Mouse (Mus musculus) ES-E14 (cell line): ENCODE measurements around the gene Megf11. TPM values are rescaled to one million over a fixed set of nuclear protein-coding genes. Genes with fewer than 3 reads are reported as not detected.
"Not testable (repeated sequence)": the region's sequence is repeated elsewhere in the genome, so short reads cannot be mapped to it uniquely, and the experiment has no call there.

ENCODE experiments used
- DNase-seq: peaks from one replicate; pipeline ENCODE4 v3.0.0-alpha.2; 2013; ENCODE audit warnings: low read depth, low spot score
- H3K27ac ChIP-seq: 2 replicates; pipeline ENCODE4 v1.5.1; 2012; ENCODE audit warnings: low read depth, mild to moderate bottlenecking, low read length, moderate library complexity, mixed read lengths; ENCODE audit not compliant: poor library complexity, insufficient read depth, severe bottlenecking
- H3K36me3 ChIP-seq: 2 replicates; pipeline ENCODE4 v1.6.1; 2012; ENCODE audit warnings: mild to moderate bottlenecking, low read length, moderate library complexity, mixed read lengths; ENCODE audit not compliant: control insufficient read depth, poor library complexity, insufficient read depth, severe bottlenecking
- H3K4me1 ChIP-seq, 2 experiments: fragments of 150-350 bp in 1 of 2; sonication (generic) in 1 of 2; 2 replicates each; pipeline ENCODE4 v1.6.1; 2012; ENCODE audit warnings: low read length in 2 of 2, mild to moderate bottlenecking in 1 of 2, mixed read lengths in 1 of 2; ENCODE audit not compliant: control insufficient read depth in 2 of 2, insufficient read depth in 2 of 2, poor library complexity in 1 of 2
- H3K4me3 ChIP-seq, 2 experiments: fragments of 150-350 bp in 1 of 2; sonication (generic) in 1 of 2; 2 replicates each; pipeline ENCODE4 v1.5.1; 2012; ENCODE audit warnings: low read length in 2 of 2, low read depth in 1 of 2, mild to moderate bottlenecking in 1 of 2, mixed read lengths in 1 of 2; ENCODE audit not compliant: insufficient read depth in 1 of 2, poor library complexity in 1 of 2, severe bottlenecking in 1 of 2
- H3K9ac ChIP-seq: 2 replicates; pipeline ENCODE4 v1.6.1; 2012; ENCODE audit warnings: low read depth, mild to moderate bottlenecking, low read length, mixed read lengths; ENCODE audit not compliant: poor library complexity, insufficient read depth, severe bottlenecking
- H3K9me3 ChIP-seq: fragments of 150-350 bp; sonication (generic); 2 replicates; pipeline ENCODE4 v1.6.1; 2012; ENCODE audit warnings: low read depth, mild to moderate bottlenecking, low read length; ENCODE audit not compliant: control insufficient read depth, insufficient read depth
- CHD2 ChIP-seq: IDR thresholded peaks from 2 replicates; pipeline ENCODE4 v1.6.1; 2014; ENCODE audit warnings: mild to moderate bottlenecking, low read depth, low read length, inconsistent platforms
- HCFC1 ChIP-seq: IDR thresholded peaks from 2 replicates; pipeline ENCODE4 v1.6.1; 2012; ENCODE audit warnings: low read length, inconsistent platforms, borderline replicate concordance; ENCODE audit not compliant: insufficient read depth
- MAFK ChIP-seq: IDR thresholded peaks from 2 replicates; pipeline ENCODE4 v1.6.1; 2014; ENCODE audit warnings: mild to moderate bottlenecking, low read depth, low read length, inconsistent platforms; ENCODE audit not compliant: insufficient read depth
- ZC3H11A ChIP-seq: IDR thresholded peaks from 2 replicates; pipeline ENCODE4 v1.6.1; 2012; ENCODE audit warnings: low read depth, mild to moderate bottlenecking, inconsistent platforms, low read length, borderline replicate concordance
- ZNF384 ChIP-seq: IDR thresholded peaks from 2 replicates; pipeline ENCODE4 v1.6.1; 2012; ENCODE audit warnings: low read depth, low read length, inconsistent platforms
- in situ Hi-C, 2 experiments: fragments of 600-800 bp; cut with MboI; formaldehyde crosslinking; loops; one replicate each; pipeline ENCODE4 v1.15.1; 2025; ENCODE audit warnings: low sequenced_read_pairs in 2 of 2, inconsistent platforms in 1 of 2; ENCODE audit not compliant: unreplicated experiment in 2 of 2
- total RNA-seq: library from RNA; depleted of rRNA; stranded (reverse); fragments of 300-350 nt; gene quantifications from 2 replicates; pipeline ENCODE4 v1.2.3, GENCODE M21; 2012

Megf11 gene
- total RNA-seq, 1 experiment = 7.5 TPM

DNA sequence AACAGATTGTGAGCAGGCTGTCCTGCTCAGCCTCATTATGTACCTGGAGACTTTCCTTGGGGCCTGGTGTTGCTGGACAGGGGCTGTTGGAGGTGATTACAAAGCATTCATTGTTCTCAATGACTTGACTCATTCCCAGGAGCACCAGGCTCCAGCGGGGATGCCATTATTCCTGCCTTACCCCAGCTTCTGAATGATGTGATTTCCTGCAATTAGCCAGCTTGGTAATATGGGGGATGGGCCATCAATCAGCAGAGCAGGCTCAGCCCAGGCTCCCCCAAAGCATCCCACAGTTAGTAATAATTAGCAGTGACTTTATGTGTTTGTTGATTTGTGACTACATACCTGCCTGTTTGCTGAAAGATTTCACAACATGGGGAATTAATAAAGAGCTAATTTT, 279.2 kb downstream of the Megf11 start:
- no peak overlapping the region for H3K27ac ChIP-seq
- peaks cover 12 to 18% of the 10 kb centered on the region in 2 experiments; a peak in 3 of 4 replicates for H3K4me1 ChIP-seq
- no peaks in the 10 kb centered on the region for H3K9me3 ChIP-seq

GRCm38 (mm10) chr9:64666549-64666948, 281.1 kb downstream of the Megf11 start:
- Histone ChIP-seq H3K36me3 (no peaks in the 10 kb centered on the region), H3K27ac (no peak overlapping the region), H3K4me3 (no peak overlapping the region), H3K9ac (no peak overlapping the region), H3K9me3 (no peaks in the 10 kb centered on the region), H3K4me1 (peaks cover 14 to 20% of the 10 kb centered on the region in 2 experiments; a peak in 3 of 4 replicates)
- in situ Hi-C loops = no loop called here
- peak; percentile 42 for DNase-seq
- TF ChIP-seq MAFK (no peak), HCFC1 (no peak), CHD2 (no peak), ZNF384 (no peak), ZC3H11A (no peak)

More for the DNA sequence above, 279.2 kb downstream of the Megf11 start:
- in situ Hi-C loops = no loop called here
- Histone ChIP-seq H3K36me3 (no peaks in the 10 kb centered on the region), H3K4me3 (no peak overlapping the region), H3K9ac (no peak overlapping the region)
- DNase-seq = no peak
- TF ChIP-seq CHD2 (no peak), ZNF384 (no peak), ZC3H11A (no peak), MAFK (no peak), HCFC1 (no peak)

DNA sequence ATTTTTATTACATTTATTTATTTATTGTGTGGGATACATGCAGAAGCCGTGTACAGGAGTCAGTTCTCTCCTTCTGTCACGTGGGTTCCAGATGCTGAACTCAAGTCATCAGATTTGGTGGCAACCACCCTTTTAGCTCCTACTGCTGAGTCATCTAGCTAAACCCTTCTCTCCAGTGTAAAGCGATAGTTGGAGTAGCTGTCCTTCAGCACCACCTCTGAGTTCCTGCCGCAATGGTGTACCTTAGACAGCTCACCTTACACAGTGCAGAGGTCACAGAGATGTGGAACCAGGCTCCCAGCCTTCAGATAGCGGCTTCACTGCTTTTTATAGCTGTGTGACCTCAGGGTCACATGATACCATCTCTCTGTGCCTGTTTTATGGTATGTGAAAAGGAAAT, 282.1 kb downstream of the Megf11 start:
- Histone ChIP-seq H3K9me3 (no peaks in the 10 kb centered on the region), H3K27ac (no peak overlapping the region), H3K4me3 (no peak overlapping the region), H3K36me3 (no peaks in the 10 kb centered on the region), H3K9ac (no peak overlapping the region), H3K4me1 (peaks cover 14 to 25% of the 10 kb centered on the region in 2 experiments; a peak in 3 of 4 replicates)
- DNase-seq = peak; percentile 79
- peak; percentile 98 for TF ChIP-seq MAFK
- no peak for TF ChIP-seq CHD2
- in situ Hi-C loops = no loop called here

- H3K36me3 ChIP-seq = no peaks in the 10 kb centered on the region
- no peaks in the 10 kb centered on the region for H3K9me3 ChIP-seq
- H3K9ac ChIP-seq = no peak overlapping the region
- no peak for DNase-seq
- H3K4me1 ChIP-seq = peaks cover 14 to 25% of the 10 kb centered on the region in 2 experiments; a peak in 3 of 4 replicates
- H3K27ac ChIP-seq = no peak overlapping the region
- in situ Hi-C loops = no loop called here
- TF ChIP-seq MAFK (no peak), CHD2 (no peak), ZC3H11A (no peak), ZNF384 (no peak), HCFC1 (no peak)
- H3K4me3 ChIP-seq = no peak overlapping the region
Measured at GRCm38 (mm10) chr9:64668001-64668400, 282.6 kb downstream of the Megf11 start.

DNA sequence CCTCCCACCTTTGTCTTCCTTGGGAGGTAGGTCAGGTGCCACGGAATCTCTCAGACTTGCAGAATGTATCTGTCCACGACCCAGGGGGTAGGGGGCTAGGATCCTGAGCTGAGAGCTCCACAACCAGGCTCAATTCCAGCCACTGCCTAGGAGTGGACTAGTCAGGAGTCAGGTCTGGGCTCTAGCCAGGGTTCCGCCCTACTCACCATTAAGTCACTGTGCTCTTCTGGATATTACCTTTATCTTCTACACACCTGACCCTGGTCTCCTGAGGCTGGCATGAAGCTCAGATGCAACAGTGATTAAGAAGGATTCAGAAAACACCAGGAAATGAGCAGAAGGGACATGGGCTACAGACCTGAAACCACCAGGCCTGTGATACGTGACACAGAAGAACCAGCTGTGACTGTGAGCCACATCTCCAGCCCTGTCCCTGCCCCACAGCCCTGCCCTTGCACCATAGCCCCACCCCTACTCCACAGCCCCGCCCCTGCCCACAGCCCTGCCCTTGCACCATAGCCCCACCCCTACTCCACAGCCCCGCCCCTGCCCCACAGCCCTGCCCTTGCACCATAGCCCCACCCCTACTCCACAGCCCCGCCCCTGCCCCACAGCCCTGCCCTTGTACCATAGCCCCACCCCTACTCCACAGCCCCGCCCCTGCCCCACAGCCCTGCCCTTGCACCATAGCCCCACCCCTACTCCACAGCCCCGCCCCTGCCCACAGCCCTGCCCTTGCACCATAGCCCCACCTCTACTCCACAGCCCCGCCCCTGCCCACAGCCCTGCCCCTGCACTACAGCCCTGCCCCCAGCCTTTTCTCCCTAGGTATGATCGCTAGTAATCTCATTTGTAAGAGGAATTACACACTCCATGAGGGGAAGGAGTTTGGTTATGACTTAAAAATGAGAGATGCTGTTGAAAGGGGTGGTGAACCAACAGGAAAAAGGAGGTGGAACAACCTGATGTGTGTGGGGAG, 286.2 kb downstream of the Megf11 start:
- in situ Hi-C loops, H3K4me3 ChIP-seq, H3K9me3 ChIP-seq, H3K36me3 ChIP-seq, H3K27ac ChIP-seq, H3K9ac ChIP-seq: not testable (repeated sequence)
- H3K4me1 ChIP-seq = peaks cover 8 to 17% of the 10 kb centered on the region in 2 experiments; a peak in 3 of 4 replicates
- DNase-seq = peak; percentile 47
